Mouse (Mus musculus) T-cell, adult 2 months (primary cell): ENCODE measurements around the gene Ifna11.

Source experiments
- DNase-seq: peaks from one replicate; pipeline ENCODE4 v3.0.0; 2022; ENCODE audit warnings: low spot score

The Ifna11 gene

GRCm38 (mm10) chr4:88840058-88840457, 20.3 kb downstream of the Ifna11 start:
- DNase-seq: no peak

GRCm38 (mm10) chr4:88841438-88841911, 21.7 kb downstream of the Ifna11 start, which contains the start of gene Ifna4:
Gene Ifna4, plus strand, starts transcription at chr4:88841861.
- DNase-seq: no peak

- DNase-seq: no peak
Observed at GRCm38 (mm10) chr4:88845334-88845733, 25.6 kb downstream of the Ifna11 start.

- no peak for DNase-seq
Observed at GRCm38 (mm10) chr4:88849698-88850097, 29.9 kb downstream of the Ifna11 start, which contains the start of gene Ifna1. Gene Ifna1, plus strand, starts transcription at chr4:88850087.

GRCm38 (mm10) chr4:88851026-88851763, 31.4 kb downstream of the Ifna11 start:
- no peak for DNase-seq

GRCm38 (mm10) chr4:88859214-88859613, 39.5 kb downstream of the Ifna11 start:
- DNase-seq: no peak

- DNase-seq: no peak
Observed at GRCm38 (mm10) chr4:88863309-88863708, 43.5 kb downstream of the Ifna11 start.

- DNase-seq: peak; percentile 86
Observed at GRCm38 (mm10) chr4:88864599-88864998, 44.8 kb downstream of the Ifna11 start.

GRCm38 (mm10) chr4:88865011-88865569, 45.3 kb downstream of the Ifna11 start:
- no peak for DNase-seq

- peak; percentile 84 for DNase-seq
Observed at GRCm38 (mm10) chr4:88867366-88867925, 47.7 kb downstream of the Ifna11 start.

- DNase-seq: peak; percentile 84
Observed at GRCm38 (mm10) chr4:88867926-88868911, 48.5 kb downstream of the Ifna11 start.
